Mouse (Mus musculus) midbrain, embryonic 10.5 days (tissue): Measurements from ENCODE around the gene Slc2a13. TPM values are rescaled to one million over a fixed set of nuclear protein-coding genes. Genes with fewer than 3 reads are reported as not detected.

Experiments used
- DNase-seq: peaks from one replicate; pipeline ENCODE4 v3.0.0-alpha.2; 2017; ENCODE audit warnings: low spot score
- H3K27ac ChIP-seq: fragments of 300-500 bp; sonication (generic); replicated peaks from 2 replicates; pipeline ENCODE4 v1.5.1; 2016; ENCODE audit warnings: mild to moderate bottlenecking
- H3K27me3 ChIP-seq: fragments of 300-500 bp; sonication (generic); 2 replicates; pipeline ENCODE4 v1.6.1; 2016; ENCODE audit warnings: low read depth, mild to moderate bottlenecking; ENCODE audit not compliant: poor library complexity, severe bottlenecking
- H3K36me3 ChIP-seq: fragments of 300-500 bp; sonication (generic); 2 replicates; pipeline ENCODE4 v1.6.1; 2016; ENCODE audit warnings: mild to moderate bottlenecking, moderate library complexity
- H3K4me1 ChIP-seq: fragments of 300-500 bp; sonication (generic); 2 replicates; pipeline ENCODE4 v1.6.1; 2016
- H3K4me3 ChIP-seq: fragments of 300-500 bp; sonication (generic); 2 replicates; pipeline ENCODE4 v1.5.1; 2016; ENCODE audit warnings: mild to moderate bottlenecking, moderate library complexity
- H3K9me3 ChIP-seq: fragments of 300-500 bp; sonication (generic); replicated peaks from 2 replicates; pipeline ENCODE4 v1.6.1; 2016; ENCODE audit warnings: mild to moderate bottlenecking
- WGBS: fragments of 180-500 bp; shearing (Covaris S2); methylation state at CpG from one replicate; pipeline ENCODE4 v1.1.7; 2016; 5-methylcytosine and 5-hydroxymethylcytosine counted together
- polyA plus RNA-seq: library from polyadenylated mRNA; unstranded; fragments of >200 nt; fragmentation: Nextera tagmentation; extraction: Ambion mirVana; gene quantifications from 2 replicates; pipeline ENCODE4 v1.2.1, GENCODE M21; 2016

The Slc2a13 gene
- polyA plus RNA-seq, 1 experiment from 2014 or later = 0.59 TPM

DNA sequence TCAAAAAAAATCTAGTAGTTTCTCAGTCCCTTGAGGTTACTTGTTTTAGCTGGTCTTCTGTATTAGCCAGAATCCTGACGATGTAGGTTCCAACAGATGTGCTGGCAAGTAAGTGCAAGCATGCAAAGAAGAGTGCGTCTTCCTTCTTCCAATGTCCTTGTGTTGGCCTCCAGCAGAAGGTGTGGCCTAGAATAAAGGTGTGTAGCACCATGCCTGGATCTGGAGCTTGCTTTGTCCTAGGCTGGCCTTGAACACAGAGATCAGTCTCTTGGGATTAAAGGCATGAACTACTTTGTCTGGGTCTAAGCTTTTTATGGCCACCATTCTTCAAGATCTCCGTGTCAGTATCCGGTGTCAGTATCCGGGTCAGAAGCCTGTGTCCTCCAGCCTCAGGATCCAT lies 293.5 kb downstream of the Slc2a13 start:
- no peak for DNase-seq
- Histone ChIP-seq H3K36me3 (no peaks in the 10 kb centered on the region), H3K4me3 (no peak overlapping the region), H3K27me3 (no peaks in the 10 kb centered on the region), H3K27ac (no peak overlapping the region), H3K9me3 (no peaks in the 10 kb centered on the region), H3K4me1 (no peaks in the 10 kb centered on the region)
- 94% methylated on average over 5 of the region's 5 CpGs for WGBS

DNA sequence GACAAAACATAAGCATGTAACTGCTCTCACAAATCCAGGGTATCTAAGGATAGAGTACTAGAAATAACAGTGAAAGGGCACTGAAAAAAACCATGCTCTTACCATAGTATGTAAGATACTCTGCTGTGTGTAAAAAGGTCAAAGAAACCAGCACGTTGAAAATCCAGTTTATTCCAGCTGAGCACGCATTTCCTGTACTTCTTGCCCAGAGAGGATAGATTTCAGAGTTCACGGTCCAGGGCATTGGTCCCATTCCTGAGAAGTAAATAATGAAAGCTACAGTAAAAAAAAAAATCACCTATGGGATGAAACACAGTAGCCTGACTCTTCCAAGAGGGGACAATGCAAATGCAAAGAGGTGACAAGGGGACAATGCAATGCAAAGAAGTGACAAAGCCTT lies 297.1 kb downstream of the Slc2a13 start:
- Histone ChIP-seq H3K27ac (no peak overlapping the region), H3K9me3 (no peaks in the 10 kb centered on the region), H3K27me3 (no peaks in the 10 kb centered on the region), H3K4me3 (no peak overlapping the region), H3K4me1 (no peaks in the 10 kb centered on the region), H3K36me3 (no peaks in the 10 kb centered on the region)
- 71% methylated on average over 3 of the region's 3 CpGs for WGBS
- DNase-seq = no peak

DNA sequence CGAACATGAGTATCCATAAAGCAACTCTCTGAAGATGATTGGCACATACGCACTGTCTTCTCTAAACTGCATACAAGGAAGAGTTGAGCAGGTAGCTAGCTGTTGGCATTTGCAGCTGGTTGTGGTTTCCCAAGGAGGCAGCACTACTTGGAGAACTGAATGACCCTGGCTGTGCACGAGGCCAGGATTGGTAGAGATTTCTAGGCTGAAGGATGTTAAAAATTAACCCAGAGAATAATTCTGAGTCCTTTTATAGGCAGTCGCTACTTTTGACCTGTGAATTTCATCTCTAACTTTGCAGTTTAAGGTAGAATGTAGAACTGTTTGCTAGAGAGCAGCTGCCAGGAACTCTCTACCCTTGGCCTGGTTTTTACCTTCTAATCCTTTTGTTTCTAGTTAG lies 304.5 kb downstream of the Slc2a13 start:
- Histone ChIP-seq H3K4me3 (no peak overlapping the region), H3K9me3 (no peaks in the 10 kb centered on the region), H3K27me3 (no peaks in the 10 kb centered on the region), H3K36me3 (no peaks in the 10 kb centered on the region), H3K4me1 (no peaks in the 10 kb centered on the region), H3K27ac (no peak overlapping the region)
- DNase-seq = no peak
- WGBS = 92% methylated on average over 4 of the region's 4 CpGs

DNA sequence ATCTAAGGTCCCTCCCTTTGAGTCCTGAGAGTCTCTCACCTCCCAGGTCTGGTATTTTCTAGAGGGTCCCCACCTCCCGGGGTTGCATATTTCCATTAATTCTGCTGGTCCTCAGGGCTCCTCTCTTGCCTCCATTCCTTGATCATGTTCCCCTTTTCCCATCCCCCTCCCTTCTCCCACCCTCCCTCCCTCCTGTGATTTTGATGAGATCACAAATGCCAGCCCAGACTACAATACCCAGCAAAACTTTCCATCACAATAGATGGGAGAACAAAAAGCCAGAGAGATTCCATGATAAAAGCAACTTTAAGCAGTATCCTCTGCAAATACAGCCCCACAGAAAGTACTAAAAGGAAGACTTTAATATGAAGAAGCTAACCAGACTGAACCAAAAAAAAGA lies 309.1 kb downstream of the Slc2a13 start:
- DNase-seq = no peak
- Histone ChIP-seq H3K27me3 (no peaks in the 10 kb centered on the region), H3K4me3 (no peak overlapping the region), H3K27ac (no peak overlapping the region), H3K9me3 (no peaks in the 10 kb centered on the region), H3K4me1 (no peaks in the 10 kb centered on the region), H3K36me3 (no peaks in the 10 kb centered on the region)
- 90% methylated on average over 1 of the region's 1 CpGs for WGBS

DNA sequence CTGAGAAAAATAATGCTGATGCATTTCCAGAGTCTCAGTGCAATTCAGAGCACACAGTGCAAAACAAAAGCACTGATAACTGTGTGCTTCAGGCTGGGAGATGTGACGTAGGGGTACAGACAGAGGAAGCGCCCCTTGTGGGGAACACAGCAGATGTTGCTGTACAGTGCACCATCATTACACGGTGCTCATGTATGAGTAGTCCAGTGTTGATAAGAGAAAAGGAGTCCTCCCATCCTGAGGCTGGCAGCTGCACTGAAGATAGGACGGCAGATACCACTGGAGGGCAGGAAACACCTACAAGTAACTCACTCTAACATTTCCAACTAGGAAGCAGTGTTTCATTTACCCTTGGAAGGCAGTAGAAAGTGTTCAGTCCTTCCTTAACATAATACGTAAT lies 312.5 kb downstream of the Slc2a13 start:
- Histone ChIP-seq H3K4me1 (no peaks in the 10 kb centered on the region), H3K27ac (no peak overlapping the region), H3K27me3 (no peaks in the 10 kb centered on the region), H3K9me3 (no peaks in the 10 kb centered on the region), H3K4me3 (no peak overlapping the region), H3K36me3 (no peaks in the 10 kb centered on the region)
- no peak for DNase-seq
- WGBS = 83% methylated on average over 5 of the region's 5 CpGs

DNA sequence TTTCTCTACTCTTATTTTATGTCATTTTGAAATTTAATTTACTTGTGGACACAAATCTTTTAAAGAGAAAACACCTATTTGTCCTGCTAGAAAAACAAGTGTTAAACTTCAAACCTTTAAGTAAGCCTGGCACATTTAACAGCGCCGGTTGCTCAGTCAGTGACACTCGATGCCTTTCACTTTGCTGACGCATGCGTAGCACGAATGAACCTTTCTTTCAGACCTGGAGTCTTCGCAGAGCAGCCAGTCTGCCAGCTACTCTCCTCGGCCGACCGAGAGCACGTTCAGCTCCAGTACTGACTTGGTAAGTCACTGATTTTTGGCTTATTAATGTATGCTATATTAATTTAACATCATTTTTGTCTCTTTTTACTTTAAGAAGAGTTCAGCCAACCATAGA lies 315.9 kb downstream of the Slc2a13 start:
- Histone ChIP-seq H3K9me3 (no peaks in the 10 kb centered on the region), H3K27ac (no peak overlapping the region), H3K36me3 (no peaks in the 10 kb centered on the region), H3K4me3 (no peak overlapping the region), H3K4me1 (peaks cover 1% of the 10 kb centered on the region), H3K27me3 (no peaks in the 10 kb centered on the region)
- no peak for DNase-seq
- WGBS = 78% methylated on average over 11 of the region's 11 CpGs

DNA sequence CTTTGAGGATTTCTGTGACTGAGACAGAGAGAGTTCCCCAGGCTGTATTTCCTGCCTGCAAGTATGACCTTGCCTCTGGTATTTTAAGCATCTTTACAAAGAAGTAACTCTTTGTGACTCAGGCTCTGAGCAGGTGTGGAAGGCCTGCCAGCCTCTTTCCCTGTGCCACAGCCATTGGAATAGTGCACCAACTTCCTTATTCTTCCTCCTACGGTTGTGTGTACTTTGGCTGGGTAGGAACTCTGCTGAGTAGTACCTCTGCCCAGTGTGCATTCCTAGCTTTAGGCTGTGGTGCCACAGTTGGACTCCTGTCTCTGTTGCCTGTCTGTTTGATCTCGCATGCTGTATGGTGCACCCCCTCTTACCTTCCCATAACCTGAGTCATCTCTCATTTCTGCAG lies 317.8 kb downstream of the Slc2a13 start:
- WGBS = 97% methylated on average over 2 of the region's 2 CpGs
- no peak for DNase-seq
- no peaks in the 10 kb centered on the region for H3K9me3 ChIP-seq
- H3K4me1 ChIP-seq = peaks cover 16% of the 10 kb centered on the region
- H3K27me3 ChIP-seq = no peaks in the 10 kb centered on the region
- no peak overlapping the region for H3K4me3 ChIP-seq
- H3K36me3 ChIP-seq = no peaks in the 10 kb centered on the region
- H3K27ac ChIP-seq = no peak overlapping the region

DNA sequence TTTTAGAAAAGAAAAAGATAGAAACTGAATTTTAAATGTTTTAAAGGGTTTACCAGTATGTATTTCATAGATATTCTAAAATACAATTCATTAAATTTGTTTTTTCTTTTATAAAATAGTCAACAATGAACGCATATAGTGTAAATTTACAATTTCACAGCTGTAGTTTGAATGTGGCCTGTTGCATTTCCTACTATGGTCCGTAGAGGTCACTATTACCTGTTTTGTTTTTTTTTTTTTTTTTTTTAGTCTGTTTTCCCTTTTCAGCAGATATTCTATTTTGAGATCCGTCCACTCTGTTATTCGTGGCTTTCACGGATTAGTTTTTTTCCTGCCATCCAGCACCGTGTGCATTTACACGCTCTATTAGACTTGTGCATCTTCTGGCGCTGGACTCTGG lies 320.1 kb downstream of the Slc2a13 start:
- no peak overlapping the region for H3K4me3 ChIP-seq
- no peak for DNase-seq
- peaks cover 16% of the 10 kb centered on the region for H3K4me1 ChIP-seq
- no peak overlapping the region for H3K27ac ChIP-seq
- H3K27me3 ChIP-seq = no peaks in the 10 kb centered on the region
- no peaks in the 10 kb centered on the region for H3K36me3 ChIP-seq
- WGBS = 62% methylated on average over 8 of the region's 8 CpGs
- no peaks in the 10 kb centered on the region for H3K9me3 ChIP-seq

DNA sequence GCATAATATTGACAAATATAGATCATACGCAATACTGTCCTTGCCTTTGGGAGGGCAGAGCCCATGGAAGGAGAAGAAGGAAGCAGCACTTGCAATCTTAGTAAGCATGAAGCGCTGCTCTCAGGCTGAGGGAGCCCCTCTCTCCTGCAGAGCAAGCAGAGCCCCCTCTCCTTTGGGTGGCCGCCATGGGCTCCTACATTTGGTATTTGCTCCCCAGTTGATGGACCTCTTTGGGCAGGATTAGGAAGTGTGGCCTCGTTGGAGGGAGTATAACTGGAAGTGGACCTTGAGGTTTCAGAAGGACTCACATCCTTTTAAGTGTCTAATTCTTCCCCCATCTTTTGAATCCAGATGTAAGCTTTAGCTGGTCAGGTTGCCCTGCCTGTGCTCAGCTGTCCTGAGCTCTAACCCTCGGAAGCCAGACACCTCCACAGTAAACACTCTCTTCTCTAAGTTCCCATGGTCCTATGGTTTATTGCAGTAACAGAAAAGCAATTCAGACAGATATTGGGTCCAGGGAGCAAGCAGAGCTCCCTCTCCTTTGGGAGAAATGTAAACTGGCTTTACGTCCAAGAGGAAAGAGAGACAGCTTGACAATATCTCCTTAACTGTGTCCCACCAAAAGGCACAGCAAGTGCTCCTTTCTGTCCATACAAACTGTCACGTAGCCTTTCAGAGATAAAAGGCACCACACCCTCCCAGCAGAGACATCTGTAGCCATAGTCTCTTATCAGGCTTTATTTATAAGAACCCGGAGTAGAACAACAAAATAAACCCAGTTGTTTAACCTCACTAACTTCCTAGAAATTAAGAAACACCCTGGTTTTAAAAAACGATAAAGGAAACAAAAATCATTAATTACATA lies 321.3 kb downstream of the Slc2a13 start:
- H3K4me1 ChIP-seq = peaks cover 16% of the 10 kb centered on the region
- H3K4me3 ChIP-seq = no peak overlapping the region
- H3K9me3 ChIP-seq = no peaks in the 10 kb centered on the region
- no peaks in the 10 kb centered on the region for H3K36me3 ChIP-seq
- peak overlapping the region; percentile 46 for H3K27ac ChIP-seq
- 75% methylated on average over 9 of the region's 9 CpGs for WGBS
- H3K27me3 ChIP-seq = no peaks in the 10 kb centered on the region
- DNase-seq = no peak

DNA sequence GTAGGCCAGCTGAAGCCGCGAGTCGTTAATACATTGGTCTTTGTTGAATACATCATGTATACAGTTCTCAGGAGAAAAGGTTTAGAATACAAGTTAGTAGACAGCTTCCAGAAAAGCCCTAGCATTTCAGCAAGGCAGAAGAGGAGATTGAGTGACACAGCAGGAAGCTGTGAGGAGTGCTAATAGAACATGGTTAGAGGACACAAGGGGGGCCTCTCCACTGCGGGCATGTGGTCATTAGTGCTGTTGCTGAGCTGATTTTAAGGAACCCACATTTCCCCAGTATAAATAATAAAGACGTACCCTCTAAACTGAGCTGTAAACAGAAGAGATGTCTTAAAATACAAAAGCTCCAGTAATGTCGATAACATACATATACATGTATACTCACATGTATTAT lies 322.2 kb downstream of the Slc2a13 start:
- no peak overlapping the region for H3K27ac ChIP-seq
- H3K4me1 ChIP-seq = peaks cover 16% of the 10 kb centered on the region
- WGBS = 84% methylated on average over 6 of the region's 6 CpGs
- no peaks in the 10 kb centered on the region for H3K27me3 ChIP-seq
- DNase-seq = no peak
- H3K36me3 ChIP-seq = no peaks in the 10 kb centered on the region
- H3K4me3 ChIP-seq = no peak overlapping the region
- H3K9me3 ChIP-seq = no peaks in the 10 kb centered on the region

DNA sequence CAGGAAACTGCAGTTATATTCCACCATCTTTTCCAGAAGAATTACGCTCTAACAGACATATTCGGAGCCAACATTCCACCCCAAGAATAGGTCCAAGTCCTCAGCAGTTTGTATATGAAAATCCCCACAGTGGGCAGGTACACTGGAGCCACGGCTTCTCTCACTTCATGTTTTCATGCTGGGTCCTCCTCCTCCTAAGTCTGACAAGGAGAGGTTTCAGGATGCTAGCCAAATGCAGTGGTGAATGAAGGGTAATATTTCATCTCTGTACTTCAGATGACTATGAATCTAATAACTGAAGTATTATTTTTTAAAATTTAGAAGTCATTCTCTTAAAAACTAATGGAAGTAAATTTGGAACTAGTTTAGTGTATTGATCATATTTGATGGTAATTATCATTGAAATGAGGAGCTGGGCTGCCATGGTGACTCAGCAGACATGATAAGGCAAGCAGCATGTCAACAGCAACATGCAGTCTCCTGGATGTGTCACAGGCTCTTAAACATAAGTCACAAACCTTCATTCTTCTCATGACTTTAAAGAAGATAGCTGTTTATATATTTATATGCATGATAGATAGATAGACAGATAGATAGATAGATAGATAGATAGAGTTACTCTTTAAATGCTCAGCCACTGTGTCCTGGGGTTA lies 332.3 kb downstream of the Slc2a13 start:
- Histone ChIP-seq H3K9me3 (no peaks in the 10 kb centered on the region), H3K4me3 (no peak overlapping the region), H3K4me1 (no peaks in the 10 kb centered on the region), H3K36me3 (no peaks in the 10 kb centered on the region), H3K27ac (no peak overlapping the region), H3K27me3 (no peaks in the 10 kb centered on the region)
- 87% methylated on average over 3 of the region's 3 CpGs for WGBS
- DNase-seq = no peak

DNA sequence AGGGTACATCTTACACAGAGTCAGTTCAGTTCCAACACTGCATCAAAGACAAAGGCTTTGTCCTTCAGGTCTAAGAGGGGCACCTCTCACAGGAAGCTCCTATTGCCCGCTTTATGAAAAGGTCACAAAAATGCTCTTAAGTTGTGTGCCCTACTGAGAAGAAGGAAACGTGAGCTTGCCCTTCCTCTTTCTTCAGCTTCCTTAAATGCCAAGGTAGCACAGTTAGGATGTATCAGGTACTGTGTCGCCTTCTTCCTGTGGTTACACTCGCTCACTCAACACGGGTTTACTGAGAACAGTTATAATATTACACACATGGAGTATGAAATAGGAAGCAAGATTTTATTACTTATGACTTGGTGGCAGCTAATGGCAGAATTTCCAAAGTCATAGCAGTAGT lies 335.8 kb downstream of the Slc2a13 start:
- Histone ChIP-seq H3K4me3 (no peak overlapping the region), H3K4me1 (no peaks in the 10 kb centered on the region), H3K27me3 (no peaks in the 10 kb centered on the region), H3K27ac (no peak overlapping the region), H3K9me3 (no peaks in the 10 kb centered on the region), H3K36me3 (no peaks in the 10 kb centered on the region)
- DNase-seq = no peak
- 85% methylated on average over 5 of the region's 5 CpGs for WGBS
